Mouse (Mus musculus) CH12.LX (cell line): ENCODE data around the gene C1qtnf9. TPM values are rescaled to one million over a fixed set of nuclear protein-coding genes. Genes with fewer than 3 reads are reported as not detected.

Experiments
- DNase-seq: peaks from one replicate; pipeline ENCODE4 v3.0.0-alpha.2; 2013; ENCODE audit errors: extremely low read depth
- H3K27ac ChIP-seq: 2 replicates; pipeline ENCODE4 v1.5.1; 2012; ENCODE audit warnings: low read depth, mild to moderate bottlenecking, control low read depth, moderate library complexity; ENCODE audit not compliant: insufficient read depth
- H3K27me3 ChIP-seq: replicated peaks from 2 replicates; pipeline ENCODE3; 2012; ENCODE audit warnings: inconsistent platforms
- H3K36me3 ChIP-seq, 2 experiments: replicated peaks in 1 of 2; 2 replicates each; pipeline versions ENCODE3 to v1.6.1; 2012; ENCODE audit warnings: inconsistent platforms in 1 of 2, low read length in 1 of 2, mild to moderate bottlenecking in 1 of 2, mixed read lengths in 1 of 2, moderate library complexity in 1 of 2; ENCODE audit not compliant: control insufficient read depth in 1 of 2, insufficient read depth in 1 of 2
- H3K4me1 ChIP-seq, 2 experiments: 2 replicates each; pipeline ENCODE4 v1.6.1; 2012; ENCODE audit warnings: inconsistent platforms in 1 of 2, moderate library complexity in 1 of 2; ENCODE audit not compliant: insufficient read depth in 2 of 2, control insufficient read depth in 1 of 2
- H3K4me2 ChIP-seq: 2 replicates; pipeline ENCODE4 v1.6.1; 2012; ENCODE audit warnings: low read depth, mild to moderate bottlenecking, control low read depth; ENCODE audit not compliant: poor library complexity, insufficient read depth, severe bottlenecking
- H3K4me3 ChIP-seq, 3 experiments: fragments of 150-350 bp in 1 of 3; sonication (generic) in 1 of 3; replicated peaks in 1 of 3; 2 replicates each; pipeline versions ENCODE3 to v1.5.1; 2011 to 2012; ENCODE audit warnings: low read depth in 2 of 3, low read length in 2 of 3, mild to moderate bottlenecking in 2 of 3, moderate library complexity in 2 of 3, control low read depth in 1 of 3, improper control_type of control experiment in 1 of 3, inconsistent platforms in 1 of 3, mixed read lengths in 1 of 3; ENCODE audit not compliant: poor library complexity in 1 of 3
- H3K79me2 ChIP-seq: replicated peaks from 2 replicates; pipeline ENCODE4 v1.6.1; 2012; ENCODE audit warnings: mild to moderate bottlenecking, moderate library complexity; ENCODE audit not compliant: control insufficient read depth, poor library complexity, insufficient read depth, severe bottlenecking; ENCODE audit errors: extremely low read depth
- H3K9ac ChIP-seq: 2 replicates; pipeline ENCODE4 v1.6.1; 2012; ENCODE audit warnings: low read depth, mild to moderate bottlenecking, control low read depth, moderate library complexity; ENCODE audit not compliant: insufficient read depth
- H3K9me3 ChIP-seq: replicated peaks from 2 replicates; pipeline ENCODE3; 2012; ENCODE audit warnings: low read length, inconsistent platforms, mixed read lengths
- CHD1 ChIP-seq: IDR thresholded peaks from 2 replicates; pipeline ENCODE4 v1.6.1; 2012; ENCODE audit warnings: low read depth, low read length, improper control_type of control experiment, inconsistent platforms
- CHD2 ChIP-seq: IDR thresholded peaks from 2 replicates; pipeline ENCODE4 v1.6.1; 2011; ENCODE audit warnings: low read length, improper control_type of control experiment
- CTCF ChIP-seq, 2 experiments: IDR thresholded peaks in 1 of 2; conservative IDR thresholded peaks in 1 of 2; 2 replicates each; pipeline ENCODE4 v1.5.1; 2011 to 2012; ENCODE audit warnings: low read depth in 2 of 2, low read length in 2 of 2, improper control_type of control experiment in 1 of 2, inconsistent platforms in 1 of 2, mild to moderate bottlenecking in 1 of 2, moderate library complexity in 1 of 2
- ETS1 ChIP-seq: conservative IDR thresholded peaks from 2 replicates; pipeline ENCODE4 v1.6.1; 2012; ENCODE audit warnings: low read depth, mild to moderate bottlenecking, inconsistent platforms, low read length, improper control_type of control experiment, moderate library complexity
- GABPA ChIP-seq: IDR thresholded peaks from 2 replicates; pipeline ENCODE4 v1.6.1; 2012; ENCODE audit warnings: low read depth, low read length, improper control_type of control experiment, inconsistent platforms; ENCODE audit not compliant: insufficient replicate concordance
- HCFC1 ChIP-seq: IDR thresholded peaks from 2 replicates; pipeline ENCODE4 v1.6.1; 2012; ENCODE audit warnings: low read depth, mild to moderate bottlenecking, inconsistent platforms, low read length, improper control_type of control experiment
- IRF4 ChIP-seq: IDR thresholded peaks from 2 replicates; pipeline ENCODE4 v1.6.1; 2014; ENCODE audit warnings: low read depth, mild to moderate bottlenecking, inconsistent platforms, low read length, improper control_type of control experiment
- JUN ChIP-seq: IDR thresholded peaks from 2 replicates; pipeline ENCODE4 v1.6.1; 2011; ENCODE audit warnings: low read depth, mild to moderate bottlenecking, low read length, improper control_type of control experiment, moderate library complexity; ENCODE audit not compliant: insufficient read depth
- KAT2A ChIP-seq: IDR thresholded peaks from 2 replicates; pipeline ENCODE4 v1.6.1; 2012; ENCODE audit warnings: low read length, improper control_type of control experiment, inconsistent platforms; ENCODE audit not compliant: insufficient replicate concordance
- MAFK ChIP-seq: IDR thresholded peaks from 2 replicates; pipeline ENCODE4 v1.6.1; 2011; ENCODE audit warnings: low read length, improper control_type of control experiment; ENCODE audit not compliant: insufficient replicate concordance
- MEF2A ChIP-seq: IDR thresholded peaks from 2 replicates; pipeline ENCODE4 v1.6.1; 2014; ENCODE audit warnings: low read depth, mild to moderate bottlenecking, inconsistent platforms, low read length, improper control_type of control experiment, borderline replicate concordance
- MYC ChIP-seq: IDR thresholded peaks from 2 replicates; pipeline ENCODE4 v1.6.1; 2011; ENCODE audit warnings: low read depth, mild to moderate bottlenecking, improper control_type of control experiment, low read length
- POLR2A ChIP-seq: IDR thresholded peaks from 2 replicates; pipeline ENCODE4 v1.6.1; 2011; ENCODE audit warnings: low read depth, mild to moderate bottlenecking, improper control_type of control experiment, low read length
- RCOR1 ChIP-seq: conservative IDR thresholded peaks from 2 replicates; pipeline ENCODE4 v1.6.1; 2012; ENCODE audit warnings: low read depth, mild to moderate bottlenecking, inconsistent platforms, low read length, improper control_type of control experiment
- TBP ChIP-seq: conservative IDR thresholded peaks from 2 replicates; pipeline ENCODE4 v1.6.1; 2011; ENCODE audit warnings: low read depth, low read length, improper control_type of control experiment
- TCF12 ChIP-seq: IDR thresholded peaks from 2 replicates; pipeline ENCODE4 v1.6.1; 2014; ENCODE audit warnings: low read depth, mild to moderate bottlenecking, inconsistent platforms, low read length, improper control_type of control experiment
- UBTF ChIP-seq: IDR thresholded peaks from 2 replicates; pipeline ENCODE4 v1.6.1; 2012; ENCODE audit warnings: low read depth, mild to moderate bottlenecking, inconsistent platforms, low read length, improper control_type of control experiment, moderate library complexity
- ZC3H11A ChIP-seq: IDR thresholded peaks from 2 replicates; pipeline ENCODE4 v1.6.1; 2012; ENCODE audit warnings: low read depth, mild to moderate bottlenecking, inconsistent platforms, low read length, improper control_type of control experiment
- ZMIZ1 ChIP-seq: IDR thresholded peaks from 2 replicates; pipeline ENCODE4 v1.6.1; 2012; ENCODE audit warnings: low read depth, mild to moderate bottlenecking, inconsistent platforms, low read length, improper control_type of control experiment
- ZNF384 ChIP-seq: IDR thresholded peaks from 2 replicates; pipeline ENCODE4 v1.6.1; 2012; ENCODE audit warnings: low read depth, low read length, improper control_type of control experiment, inconsistent platforms
- dilution Hi-C: fragments of 300-500 bp; cut with MboI; formaldehyde crosslinking; loops from 2 replicates; pipeline ENCODE4 v1.14.3; 2020; ENCODE audit warnings: low sequenced_read_pairs; ENCODE audit not compliant: extremely low pct_unique_long_range_greater_than_20kb, extremely low pct_ligation_motif_present
- in situ Hi-C: fragments of 300-500 bp; cut with MboI; formaldehyde crosslinking; loops from 3 replicates; pipeline ENCODE4 v1.14.3; 2019; ENCODE audit warnings: low sequenced_read_pairs, low pct_ligation_motif_present, low pct_unique_long_range_greater_than_20kb, mixed read lengths
- polyA plus RNA-seq: library from polyadenylated mRNA; unstranded; fragments of >175 nt; gene quantifications from 2 replicates; pipeline ENCODE4 v1.2.1, GENCODE M21; 2012; ENCODE audit warnings: low read depth; ENCODE audit not compliant: insufficient read length
- total RNA-seq, 2 experiments: library from RNA; depleted of rRNA; stranded (reverse); fragments of 300-350 nt in 1 of 2; fragments of >200 nt in 1 of 2; gene quantifications; 2 replicates each; pipeline ENCODE4 v1.2.3; 2012 to 2014

The C1qtnf9 gene
- total and polyA plus RNA-seq, 3 experiments = 0.20 TPM; not detected in 2

DNA sequence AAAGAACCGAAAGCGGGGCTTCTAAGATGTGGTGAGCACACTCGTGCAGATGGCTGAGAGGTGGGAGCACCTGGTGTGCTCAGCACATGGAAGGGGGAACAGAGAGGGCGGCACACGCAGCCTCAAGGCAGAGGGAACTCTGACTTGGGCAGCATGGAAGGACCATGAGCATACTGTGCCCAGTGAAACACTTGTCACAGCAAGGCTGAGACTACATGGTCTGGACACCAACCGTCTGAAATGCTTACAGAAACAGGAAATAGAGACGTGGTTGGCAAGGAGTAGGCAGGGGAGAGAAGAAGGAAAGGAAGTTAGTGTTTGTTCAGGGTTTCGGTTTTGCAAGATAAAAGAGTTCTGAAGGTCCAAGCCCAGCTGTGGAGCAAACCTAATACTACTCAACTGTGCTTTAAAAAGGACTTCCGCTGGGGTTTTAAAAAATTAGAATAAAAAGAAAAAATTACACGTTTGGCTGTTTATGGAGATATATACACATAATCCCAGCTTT lies 29.4 kb upstream of the C1qtnf9 start (continued):
- TF ChIP-seq CHD1 = peak; percentile 89
- TF ChIP-seq TBP = peak; percentile 81
- TF ChIP-seq TCF12 = peak; percentile 88
- TF ChIP-seq UBTF = 0 out of 2 replicates have a peak, but pooled peaks have one; percentile 22
- TF ChIP-seq ZC3H11A = no peak
- peak; percentile 59 for TF ChIP-seq HCFC1
- TF ChIP-seq MYC = peak; percentile 94
- 0 out of 4 replicates have a peak, but pooled peaks of 1 of the 2 experiments have one; percentile 2 for TF ChIP-seq CTCF (conservative IDR thresholded peaks at IDR 0.05 in 1 of 2, IDR thresholded peaks at IDR 0.05 in 1 of 2; ENCODE audit: low read depth in 2 of 2, low read length in 2 of 2)
- peak; percentile 84 for TF ChIP-seq ZMIZ1

DNA sequence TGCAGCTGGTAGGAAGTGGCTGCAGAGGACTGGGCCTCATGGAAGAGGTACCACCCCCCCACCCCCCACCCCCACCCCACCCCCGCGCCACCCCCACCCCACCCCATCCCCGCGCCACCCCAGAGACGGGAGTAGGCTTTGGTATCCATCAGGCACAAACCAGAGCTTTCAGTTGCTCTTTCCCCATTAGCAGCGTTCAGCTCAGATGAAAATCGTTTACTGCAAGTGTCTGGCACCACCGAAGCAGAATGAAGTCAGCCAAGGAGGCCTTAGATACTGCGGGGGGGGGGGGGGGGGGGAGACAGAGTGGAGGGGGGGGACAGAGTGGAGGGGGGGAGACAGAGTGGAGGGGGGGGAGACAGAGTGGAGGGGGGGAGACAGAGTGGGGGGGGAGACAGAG lies 28.8 kb upstream of the C1qtnf9 start:
- Histone ChIP-seq H3K27me3 (no peaks in the 10 kb centered on the region), H3K9me3 (no peaks in the 10 kb centered on the region), H3K9ac (no peak overlapping the region), H3K27ac (no peak overlapping the region), H3K4me1 (peaks cover 27 to 80% of the 10 kb centered on the region in 2 experiments), H3K4me2 (peak overlapping the region; percentile 35; the same call in 1 of the 2 replicates), H3K79me2 (peaks cover 19% of the 10 kb centered on the region), H3K4me3 (no peak overlapping the region), H3K36me3 (peaks cover 10 to 22% of the 10 kb centered on the region in 2 experiments)
- DNase-seq = no peak
- dilution Hi-C loops (no loop called here), in situ Hi-C loops (loop anchor here (25.0 kb wide), 1 partner anchor 477 kb away; the partner anchor contains the start of genes Gm49336, Mtmr6 and Nupl1)
- TF ChIP-seq CHD1 (no peak), UBTF (no peak), POLR2A (no peak), CHD2 (no peak), RCOR1 (no peak), JUN (no peak), MAFK (no peak), MEF2A (no peak), GABPA (no peak), ETS1 (no peak), KAT2A (no peak), TBP (no peak), ZNF384 (no peak), IRF4 (no peak)
- TF ChIP-seq, all 38 proteins: peak for 0
